Mouse (Mus musculus) heart, postnatal 10 days (tissue): ENCODE measurements around the gene Moxd2. TPM values are rescaled to one million over a fixed set of nuclear protein-coding genes. Genes with fewer than 3 reads are reported as not detected.

Source experiments
- DNase-seq, 2 experiments: peaks; one replicate each; pipeline ENCODE4 v3.0.0; 2021
- intact Hi-C: fragments of 180-260 bp; cut with DNase I; formaldehyde crosslinking; loops from one replicate; pipeline ENCODE4 v1.15.1; 2025
- total RNA-seq, 2 experiments: library from RNA; stranded (reverse); gene quantifications; 2 replicates each; pipeline ENCODE4 v1.2.3; 2021

Gene Moxd2
- not detected for total RNA-seq

GRCm38 (mm10) chr6:40887394-40887793 is at the start of gene Moxd2:
TSS of gene Moxd2 (minus strand) at chr6:40887494.
- intact Hi-C loops = no loop called here
- no peak for DNase-seq

- no peak for DNase-seq
- intact Hi-C loops = no loop called here
These were observed 32.7 kb upstream of the Moxd2 start for GRCm38 (mm10) chr6:40919954-40920353.

- intact Hi-C loops = no loop called here
- no peak for DNase-seq
These were observed 13.0 kb upstream of the Moxd2 start, which contains the start of gene Prss58 for GRCm38 (mm10) chr6:40900287-40900686. TSS of gene Prss58 (minus strand) at chr6:40900387.

GRCm38 (mm10) chr6:40894716-40895115 is 7.4 kb upstream of the Moxd2 start:
- intact Hi-C loops = no loop called here
- no peak for DNase-seq

- DNase-seq = peak; percentile 18 to 42
These were observed 6.3 kb upstream of the Moxd2 start for GRCm38 (mm10) chr6:40893577-40893976.

GRCm38 (mm10) chr6:40891754-40892153 is 4.5 kb upstream of the Moxd2 start:
- intact Hi-C loops = no loop called here
- no peak for DNase-seq

More at GRCm38 (mm10) chr6:40893577-40893976, 6.3 kb upstream of the Moxd2 start:
- intact Hi-C loops = no loop called here

- no peak for DNase-seq
- intact Hi-C loops = no loop called here
These were observed 3.7 kb upstream of the Moxd2 start for GRCm38 (mm10) chr6:40890973-40891372.

GRCm38 (mm10) chr6:40845283-40845682 is 42.0 kb downstream of the Moxd2 start:
- intact Hi-C loops = no loop called here
- no peak for DNase-seq

Other genes with a start within 250 kb of the Moxd2 start
- not detected for gene Prss58, start 12.9 kb upstream of the Moxd2 start, total RNA-seq
- gene 1700074P13Rik, start 53.1 kb upstream of the Moxd2 start, total RNA-seq = not detected
- gene Gm4744, start 64.4 kb upstream of the Moxd2 start, total RNA-seq = not detected
- gene 1810009J06Rik, start 77.3 kb upstream of the Moxd2 start, total RNA-seq = not detected
- gene Gm2663, start 112.0 kb upstream of the Moxd2 start, total RNA-seq = not detected
- gene 2210010C04Rik, start 148.0 kb upstream of the Moxd2 start, total RNA-seq = not detected